Mouse (Mus musculus) thymus, adult 2 months (tissue): ENCODE measurements around the gene Apaf1.

Experiments
- CTCF ChIP-seq: fragments of 200-500 bp; IDR thresholded peaks from 2 replicates; pipeline ENCODE4 v1.5.1; 2012; ENCODE audit warnings: mild to moderate bottlenecking, control low read depth, low read length, moderate library complexity, borderline replicate concordance; ENCODE audit not compliant: control insufficient read depth, poor library complexity, insufficient read depth; ENCODE audit errors: extremely low read depth
- POLR2A ChIP-seq: fragments of 200-500 bp; IDR thresholded peaks from 2 replicates; pipeline ENCODE4 v1.6.1; 2012; ENCODE audit warnings: mild to moderate bottlenecking, low read length, control low read depth, moderate library complexity; ENCODE audit not compliant: control insufficient read depth, poor library complexity, insufficient read depth; ENCODE audit errors: extremely low read depth

- TF ChIP-seq POLR2A (no peak), CTCF (no peak)
These were observed 141.7 kb downstream of the Apaf1 start for GRCm38 (mm10) chr10:90940521-90941520.
